Mouse (Mus musculus) layer of hippocampus, adult 11-12 months (tissue): ENCODE measurements around the gene Rgs7.
A peak's percentile ranks its signal among the peaks of the same experiment; 100 is the strongest.

Source experiments
- DNase-seq: peaks from one replicate; pipeline ENCODE4 v3.0.0; 2022; ENCODE audit warnings: low spot score

Gene Rgs7

GRCm38 (mm10) chr1:175491861-175492682 lies at the start of gene Rgs7:
Gene Rgs7 (minus strand): TSS chr1:175492500.
- peak; percentile 68 for DNase-seq

- DNase-seq: no peak
Observed at GRCm38 (mm10) chr1:175540700-175541099, 48.4 kb upstream of the Rgs7 start.

GRCm38 (mm10) chr1:175537321-175537720 lies 45.0 kb upstream of the Rgs7 start:
- no peak for DNase-seq

GRCm38 (mm10) chr1:175529858-175530257 lies 37.6 kb upstream of the Rgs7 start:
- DNase-seq: no peak

GRCm38 (mm10) chr1:175524626-175525294 lies 32.5 kb upstream of the Rgs7 start:
- no peak for DNase-seq

GRCm38 (mm10) chr1:175523572-175523971 lies 31.3 kb upstream of the Rgs7 start:
- no peak for DNase-seq

GRCm38 (mm10) chr1:175514543-175514942 lies 22.2 kb upstream of the Rgs7 start:
- DNase-seq: no peak

GRCm38 (mm10) chr1:175512173-175512572 lies 19.9 kb upstream of the Rgs7 start:
- DNase-seq: no peak

- DNase-seq: no peak
Observed at GRCm38 (mm10) chr1:175509989-175510388, 17.7 kb upstream of the Rgs7 start.

- no peak for DNase-seq
Observed at GRCm38 (mm10) chr1:175492683-175493043, 363 bp upstream of the Rgs7 start.

- no peak for DNase-seq
Observed at GRCm38 (mm10) chr1:175491511-175491860, 814 bp downstream of the Rgs7 start.

- no peak for DNase-seq
Observed at GRCm38 (mm10) chr1:175485109-175485508, 7.2 kb downstream of the Rgs7 start.

GRCm38 (mm10) chr1:175473060-175473459 lies 19.2 kb downstream of the Rgs7 start:
- no peak for DNase-seq

GRCm38 (mm10) chr1:175469087-175469788 lies 23.1 kb downstream of the Rgs7 start:
- no peak for DNase-seq

GRCm38 (mm10) chr1:175464566-175464965 lies 27.7 kb downstream of the Rgs7 start:
- DNase-seq: peak; percentile 37

GRCm38 (mm10) chr1:175462351-175462750 lies 29.9 kb downstream of the Rgs7 start:
- no peak for DNase-seq

GRCm38 (mm10) chr1:175454041-175454636 lies 38.2 kb downstream of the Rgs7 start:
- DNase-seq: no peak

- no peak for DNase-seq
Observed at GRCm38 (mm10) chr1:175448017-175448416, 44.3 kb downstream of the Rgs7 start.

- no peak for DNase-seq
Observed at GRCm38 (mm10) chr1:175442939-175443338, 49.4 kb downstream of the Rgs7 start.

- DNase-seq: peak; percentile 35
Observed at GRCm38 (mm10) chr1:175442025-175442424, 50.3 kb downstream of the Rgs7 start.

GRCm38 (mm10) chr1:175433622-175434204 lies 58.6 kb downstream of the Rgs7 start:
- DNase-seq: no peak

GRCm38 (mm10) chr1:175433128-175433527 lies 59.2 kb downstream of the Rgs7 start:
- DNase-seq: no peak
